Mouse (Mus musculus) heart, postnatal 4 days (tissue): Measurements from ENCODE around the gene Tac4. TPM values are rescaled to one million over a fixed set of nuclear protein-coding genes. Genes with fewer than 3 reads are reported as not detected.
A peak's percentile ranks its signal among the peaks of the same experiment; 100 is the strongest.

ENCODE experiments used
- DNase-seq: peaks from one replicate; pipeline ENCODE4 v3.0.0; 2021
- total RNA-seq, 2 experiments: library from RNA; stranded (reverse); gene quantifications; 2 replicates each; pipeline ENCODE4 v1.2.3; 2021

Gene Tac4
- total RNA-seq, 2 experiments from 2014 or later: not detected

DNA sequence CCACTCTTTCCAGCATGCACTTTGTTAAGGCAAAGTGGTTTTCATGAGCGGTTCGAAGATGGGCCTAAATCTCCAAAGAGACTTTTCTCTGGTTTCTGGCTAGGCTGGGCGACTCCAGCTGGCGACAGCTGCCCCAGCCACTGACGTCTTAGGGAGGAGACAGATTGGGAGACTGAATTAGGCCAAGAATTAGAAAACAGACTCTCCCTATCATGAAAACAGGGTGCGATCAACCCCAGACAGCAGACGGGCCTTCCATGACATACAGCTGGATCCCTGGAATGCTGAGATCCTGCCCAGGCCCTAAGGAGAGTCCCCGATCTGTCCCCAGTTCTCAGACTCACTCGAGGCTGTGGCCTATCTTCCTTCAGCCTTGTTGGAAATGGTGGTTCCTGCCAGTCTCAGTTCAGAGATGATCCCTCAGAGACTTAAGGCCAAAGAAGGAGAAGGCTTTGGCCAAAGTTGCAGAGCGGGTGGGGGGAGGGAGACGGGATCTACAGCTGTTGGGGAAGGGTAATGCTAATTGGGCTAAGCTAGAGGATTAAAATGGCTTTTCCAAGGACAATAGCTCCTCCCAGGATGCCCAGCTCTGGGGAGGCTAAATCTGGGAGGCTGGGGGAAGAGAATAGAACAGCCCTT lies 2.6 kb downstream of the Tac4 start:
- peak; percentile 75 for DNase-seq

DNA sequence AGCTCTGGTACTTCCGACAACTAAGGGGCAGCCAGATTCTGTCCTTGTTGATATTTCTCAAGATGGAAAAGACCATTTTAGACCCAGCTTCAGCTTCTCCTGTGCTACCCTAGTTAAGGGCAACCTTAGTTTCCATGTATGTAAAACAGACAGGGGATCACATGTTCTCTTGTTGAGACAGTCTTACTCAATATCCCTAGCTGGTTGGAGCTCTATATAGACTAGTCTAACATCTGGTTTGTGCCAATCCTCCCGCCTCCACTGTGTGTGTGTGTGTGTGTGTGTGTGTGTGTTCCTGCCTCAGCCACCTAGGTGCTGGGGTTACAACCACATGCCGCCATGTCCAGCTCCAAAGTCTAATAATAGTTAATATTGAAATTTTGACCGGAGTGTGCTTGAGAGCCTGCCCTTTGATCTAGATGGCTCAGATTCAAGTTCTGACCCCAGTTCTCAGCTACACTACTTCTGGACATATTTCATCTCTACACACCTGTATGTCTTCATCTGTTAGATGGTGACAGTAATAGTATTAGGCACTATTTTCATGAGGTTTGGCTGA lies 3.2 kb downstream of the Tac4 start:
- no peak for DNase-seq

DNA sequence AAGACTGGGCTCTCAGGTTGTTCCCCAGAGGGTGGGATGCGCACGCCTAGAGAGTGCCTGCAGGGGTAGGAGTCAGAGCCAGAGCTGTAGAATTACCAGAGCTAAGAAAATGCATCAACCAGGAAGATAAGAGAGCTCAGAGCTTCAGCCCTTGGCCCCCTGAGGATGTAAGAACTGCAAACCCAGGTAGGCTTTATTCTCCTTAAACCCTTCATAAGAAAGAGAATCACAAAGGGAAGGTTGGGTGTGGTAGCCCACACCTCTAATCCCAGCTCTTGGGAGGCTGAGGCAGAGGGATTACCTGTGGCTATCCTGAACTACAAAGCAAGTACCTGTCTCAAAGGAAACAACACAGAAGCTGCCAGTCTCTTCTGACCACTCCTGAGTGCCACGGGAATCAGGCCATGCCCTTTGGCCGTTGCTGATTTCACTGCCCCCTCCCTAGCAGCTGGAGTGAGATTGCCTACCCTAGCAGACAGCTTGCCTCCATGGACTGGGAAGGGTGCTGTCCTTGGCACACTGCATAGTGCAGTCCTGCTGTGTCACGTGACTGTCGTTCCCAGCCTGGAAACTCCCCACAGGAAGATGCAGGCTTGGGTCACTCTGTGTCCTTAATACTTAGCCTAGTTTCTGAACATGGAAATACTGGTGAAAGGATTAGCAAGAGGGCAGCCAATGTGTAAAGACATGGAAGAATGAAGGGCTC lies 5.4 kb downstream of the Tac4 start:
- DNase-seq: peak; percentile 47

DNA sequence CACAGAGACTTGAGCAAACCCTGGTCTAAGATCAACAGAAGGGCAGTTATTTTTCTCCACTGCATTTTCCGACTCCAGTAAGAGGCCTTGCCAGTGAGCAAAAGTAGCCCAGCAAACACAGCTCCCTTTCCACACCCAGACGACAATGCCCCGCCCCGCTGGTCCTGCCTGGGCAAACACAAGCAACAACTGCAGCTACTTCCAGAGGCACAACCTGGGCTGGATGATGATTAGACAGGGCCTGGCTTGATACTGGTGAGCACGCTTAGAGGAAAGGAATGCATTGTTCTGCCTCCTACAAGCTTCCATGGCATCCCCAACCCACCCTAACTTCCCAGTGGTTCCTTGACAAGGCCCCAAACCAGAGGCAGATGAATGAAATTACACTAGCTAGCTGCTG lies 12.3 kb downstream of the Tac4 start:
- DNase-seq: no peak

DNA sequence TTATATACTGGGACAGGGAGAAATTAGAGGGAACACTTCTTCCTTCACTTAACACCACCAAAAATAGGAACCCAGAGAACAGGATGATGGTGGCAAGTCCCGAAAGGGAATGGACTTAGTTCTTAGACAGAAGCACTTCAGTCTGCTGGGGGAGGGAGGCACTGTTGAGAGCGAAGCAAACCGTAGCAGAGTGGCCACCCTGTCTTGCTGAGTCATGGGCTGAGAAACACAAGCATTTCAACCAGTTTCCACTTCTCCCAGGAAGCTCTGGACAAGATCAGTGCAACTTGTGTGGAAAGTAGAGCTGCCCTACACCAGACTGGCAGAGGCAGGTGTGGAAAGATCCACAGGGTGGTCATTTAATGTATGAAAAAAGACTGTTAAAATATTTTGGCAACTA lies 13.3 kb downstream of the Tac4 start:
- DNase-seq: no peak

DNA sequence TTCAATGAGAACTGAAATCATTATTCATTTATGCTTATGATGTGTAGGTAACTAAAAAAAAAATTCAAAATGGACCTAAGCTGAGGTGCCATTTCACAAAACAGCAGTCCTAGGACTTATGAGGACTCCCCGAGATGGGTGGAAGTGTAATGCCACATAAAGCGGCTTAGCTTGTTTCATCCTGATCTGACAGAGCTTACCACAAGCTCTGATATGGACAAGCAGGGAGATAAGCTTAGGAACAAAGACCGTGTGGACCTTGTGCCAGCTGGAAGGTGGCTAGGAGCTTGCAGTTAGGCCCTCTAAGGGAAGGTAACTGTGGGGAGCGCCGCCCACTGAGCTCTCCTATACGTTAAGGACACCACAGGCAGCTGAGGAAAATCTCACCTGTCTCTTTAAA lies 14.7 kb downstream of the Tac4 start:
- no peak for DNase-seq

DNA sequence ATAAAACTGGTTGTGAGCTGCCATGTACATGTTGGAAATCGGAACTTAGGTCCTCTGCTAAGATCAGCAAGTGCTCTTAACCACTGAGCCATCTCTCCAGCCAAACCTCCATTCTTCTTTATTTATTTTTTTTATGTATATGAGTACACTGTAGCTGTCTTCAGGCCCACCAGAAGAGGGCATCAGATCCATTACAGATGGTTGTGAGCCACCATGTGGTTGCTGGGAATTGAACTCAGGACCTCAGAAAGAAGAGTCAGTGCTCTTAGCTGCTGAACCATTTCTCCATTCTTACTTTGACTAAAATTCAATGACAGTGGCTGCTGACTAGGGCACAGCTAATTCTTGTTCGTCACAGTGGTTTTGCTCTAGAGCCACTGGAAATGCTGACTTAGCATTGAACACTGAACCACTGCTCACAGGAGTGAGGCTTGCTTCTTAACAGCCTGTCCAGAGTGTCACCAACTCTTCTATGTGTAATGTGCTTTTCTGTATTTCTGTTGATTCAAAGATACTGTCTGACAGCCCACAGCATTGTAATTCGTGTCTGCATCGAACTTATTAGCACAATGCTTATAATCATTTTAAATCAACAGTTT lies 17.8 kb downstream of the Tac4 start:
- DNase-seq: no peak

DNA sequence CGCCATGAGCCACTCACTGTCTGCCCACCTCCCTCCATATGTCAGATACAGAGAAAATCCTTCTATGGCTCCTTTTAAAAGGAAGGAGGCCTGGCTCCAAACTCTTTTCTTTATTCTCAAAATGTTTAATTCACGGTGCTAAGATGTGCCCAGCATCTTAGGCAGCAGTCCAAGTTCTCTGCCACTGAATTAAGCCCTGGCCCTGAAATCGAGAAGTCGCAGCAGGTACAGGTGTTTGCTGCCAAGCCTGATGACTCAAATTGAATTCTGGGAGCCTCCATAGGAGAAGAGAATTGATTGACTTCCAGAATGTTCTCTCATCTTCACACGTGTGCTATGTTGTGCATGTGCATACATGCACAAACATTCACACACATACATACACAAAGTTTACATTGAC lies 21.0 kb downstream of the Tac4 start:
- DNase-seq: no peak

DNA sequence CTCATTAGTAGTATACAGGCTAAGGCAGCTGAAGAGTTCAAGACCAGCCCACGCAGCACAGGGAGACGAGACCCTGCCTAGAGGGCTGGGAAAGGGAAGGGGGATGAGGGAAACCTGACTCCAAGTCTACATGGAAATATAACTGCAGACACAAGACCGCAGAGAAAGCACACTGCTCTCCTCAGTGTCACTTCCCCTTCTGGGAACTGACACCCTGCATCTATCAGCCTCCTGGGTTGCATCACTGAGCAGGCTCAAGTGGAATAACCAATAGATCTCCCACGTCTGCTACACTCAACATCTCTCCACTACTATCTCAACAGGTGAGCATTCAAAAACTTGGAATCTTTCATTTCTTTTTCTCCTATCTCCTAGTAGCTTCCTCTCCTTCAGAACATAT lies 30.7 kb downstream of the Tac4 start:
- no peak for DNase-seq

DNA sequence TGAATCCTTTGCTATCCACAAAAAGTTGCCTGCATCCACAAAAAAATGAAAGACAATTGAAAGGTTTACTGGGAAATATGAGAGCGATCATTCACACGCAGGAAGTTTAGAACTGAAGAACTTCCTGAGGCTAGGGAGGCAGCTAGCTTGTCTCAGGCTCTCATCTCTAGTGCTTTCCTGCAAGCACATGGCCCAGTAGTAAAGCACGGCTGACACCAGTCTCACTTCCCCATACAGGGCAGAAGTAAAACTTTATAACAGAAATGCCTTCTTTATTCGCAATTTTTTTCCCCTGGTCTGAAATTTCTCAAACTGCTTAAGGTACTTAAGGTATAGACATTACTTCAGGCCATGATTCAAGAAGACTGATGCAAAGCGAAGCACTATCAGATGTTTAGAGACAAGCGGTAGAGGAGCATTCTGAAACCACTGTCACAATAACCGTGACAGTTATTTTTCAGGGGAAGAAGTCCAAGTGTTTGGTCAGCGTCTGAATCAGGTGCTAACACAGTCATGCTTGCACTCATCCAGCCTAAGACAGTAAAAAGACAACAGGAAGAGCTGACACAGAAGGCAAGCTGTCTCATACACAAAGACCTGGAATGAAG lies 31.8 kb downstream of the Tac4 start:
- no peak for DNase-seq

DNA sequence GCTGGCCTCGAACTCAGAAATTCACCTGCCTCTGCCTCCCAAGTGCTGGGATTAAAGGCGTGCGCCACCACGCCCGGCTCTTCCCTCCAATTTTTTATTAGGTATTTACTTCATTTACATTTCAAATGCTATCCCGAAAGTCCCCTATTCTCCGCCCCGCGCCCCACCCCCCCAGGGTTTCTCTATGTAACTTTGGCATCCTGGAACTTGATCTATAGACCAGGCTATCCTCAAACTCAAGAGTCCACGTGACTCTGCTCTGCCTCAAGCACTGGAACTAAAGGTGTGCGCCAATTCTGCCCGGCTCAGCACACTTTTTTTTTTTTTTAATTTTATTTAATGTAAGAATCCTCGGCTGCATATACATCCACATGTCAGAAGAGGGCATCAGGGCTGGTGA lies 34.4 kb downstream of the Tac4 start:
- DNase-seq: no peak

DNA sequence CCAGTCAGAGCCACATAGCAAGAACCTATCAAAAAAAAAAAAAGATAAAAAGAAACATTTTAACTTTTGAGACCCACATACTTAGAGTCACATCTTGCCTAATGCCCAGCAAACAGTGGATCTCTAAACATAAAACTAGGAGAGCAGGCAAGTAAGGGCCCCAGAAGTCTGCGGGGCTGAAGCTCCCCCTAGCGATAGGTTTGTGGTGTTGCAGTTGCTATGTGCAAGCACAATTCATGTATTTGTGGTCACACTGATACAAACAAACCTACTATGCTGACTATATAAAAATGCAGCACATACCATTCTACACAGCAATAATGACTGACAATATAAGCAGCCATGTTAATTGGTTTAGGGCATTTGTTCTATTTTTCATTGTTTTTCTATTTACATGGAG lies 36.8 kb downstream of the Tac4 start:
- DNase-seq: no peak

DNA sequence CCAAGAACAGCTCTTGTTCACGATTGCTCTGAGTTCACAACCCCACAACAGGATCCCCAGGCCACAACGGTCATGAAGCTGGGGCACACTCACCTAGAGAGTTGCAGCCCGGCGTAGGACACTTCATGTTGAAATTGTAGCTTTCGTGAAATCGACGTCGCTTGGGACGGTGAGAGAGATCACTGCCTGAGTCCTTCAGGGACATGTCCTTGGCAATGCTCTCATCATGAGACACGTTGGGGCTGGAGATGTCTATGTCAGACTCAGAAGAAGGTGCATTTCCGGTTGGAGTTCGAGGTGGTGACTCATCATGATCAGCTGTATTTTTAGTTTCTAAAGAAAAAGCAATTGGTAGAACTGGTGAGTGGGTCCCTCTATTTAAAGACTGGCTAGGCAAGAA lies 38.6 kb downstream of the Tac4 start:
- no peak for DNase-seq

DNA sequence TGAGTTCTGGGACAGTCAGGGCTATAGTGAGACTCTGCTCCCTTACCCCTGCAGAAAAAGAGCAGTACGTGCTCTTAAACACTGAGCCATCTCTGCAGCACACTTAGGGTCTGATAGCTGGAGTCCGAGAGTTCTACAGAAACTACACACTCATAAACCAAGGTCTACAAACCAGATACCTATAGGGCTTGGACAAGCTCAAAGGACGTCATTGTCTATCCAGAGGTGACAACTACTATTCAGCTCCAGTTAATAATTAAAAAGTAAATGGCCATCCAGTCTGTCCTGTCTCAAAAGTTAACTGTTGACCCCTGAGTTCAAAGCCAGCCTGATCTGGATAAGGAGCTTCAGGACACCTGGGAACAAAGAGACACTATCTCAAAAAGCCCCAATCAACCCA lies 40.4 kb downstream of the Tac4 start:
- DNase-seq: no peak

DNA sequence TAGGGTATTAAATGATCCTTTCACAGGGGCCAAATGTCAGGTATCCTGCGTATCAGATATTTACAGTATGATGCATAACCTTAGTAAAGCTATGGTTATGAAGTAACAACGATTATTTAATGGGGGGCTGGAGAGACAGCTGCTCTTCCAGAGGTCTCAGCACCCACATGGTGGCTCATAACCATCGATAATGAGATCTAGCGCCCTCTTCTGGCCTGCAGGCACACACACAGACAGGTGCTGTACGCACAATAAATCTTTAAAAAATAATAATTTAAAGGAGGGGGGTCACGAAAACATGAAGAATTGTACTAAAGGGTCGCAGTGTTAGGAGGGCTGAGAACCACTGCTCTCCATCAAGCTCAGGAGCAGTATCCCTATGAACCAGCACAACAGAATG lies 44.3 kb downstream of the Tac4 start:
- DNase-seq: no peak

DNA sequence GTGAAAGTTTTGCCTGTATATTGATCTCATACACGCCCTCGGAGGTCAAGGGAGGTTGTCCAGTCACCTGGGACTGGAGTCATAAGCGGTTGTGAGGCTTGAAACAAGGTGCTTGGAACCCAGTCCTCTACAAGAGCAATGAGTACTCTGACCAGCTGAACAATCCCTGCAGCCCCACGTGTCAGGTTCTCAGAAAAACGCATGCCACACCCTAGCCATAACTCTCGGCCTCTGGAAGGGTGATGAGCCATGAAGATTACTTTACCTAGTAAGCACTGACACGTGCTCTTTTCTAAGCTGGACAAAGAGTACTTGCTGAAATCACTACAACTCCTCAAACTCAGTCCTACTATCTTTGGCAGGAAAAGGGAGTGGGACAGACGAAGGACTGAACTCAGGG lies 46.2 kb downstream of the Tac4 start:
- no peak for DNase-seq

DNA sequence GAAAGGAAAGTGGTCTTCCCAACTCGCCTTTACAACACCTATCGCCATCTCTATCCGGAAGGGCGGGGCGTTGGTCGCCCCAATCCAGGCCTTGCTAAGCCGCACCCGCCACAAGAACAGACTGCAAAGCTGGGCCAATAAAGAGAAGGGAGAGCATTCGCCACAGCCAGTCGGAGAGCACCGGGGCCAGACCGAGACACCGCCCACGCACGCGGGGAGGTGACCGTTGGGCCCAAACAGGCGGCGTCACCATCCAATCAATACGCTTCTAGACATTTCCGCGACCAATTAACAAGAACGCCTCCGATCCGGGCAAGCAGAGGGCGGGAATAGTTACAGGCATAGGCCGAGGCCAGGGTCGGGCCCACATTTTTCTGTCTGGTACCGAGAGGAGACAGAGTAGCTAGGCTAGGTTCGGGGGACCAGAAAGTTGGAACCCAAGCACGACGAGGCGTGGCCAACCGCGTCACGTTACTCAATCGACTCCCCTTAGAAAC lies 48.2 kb downstream of the Tac4 start:
- DNase-seq: peak; percentile 97

DNA sequence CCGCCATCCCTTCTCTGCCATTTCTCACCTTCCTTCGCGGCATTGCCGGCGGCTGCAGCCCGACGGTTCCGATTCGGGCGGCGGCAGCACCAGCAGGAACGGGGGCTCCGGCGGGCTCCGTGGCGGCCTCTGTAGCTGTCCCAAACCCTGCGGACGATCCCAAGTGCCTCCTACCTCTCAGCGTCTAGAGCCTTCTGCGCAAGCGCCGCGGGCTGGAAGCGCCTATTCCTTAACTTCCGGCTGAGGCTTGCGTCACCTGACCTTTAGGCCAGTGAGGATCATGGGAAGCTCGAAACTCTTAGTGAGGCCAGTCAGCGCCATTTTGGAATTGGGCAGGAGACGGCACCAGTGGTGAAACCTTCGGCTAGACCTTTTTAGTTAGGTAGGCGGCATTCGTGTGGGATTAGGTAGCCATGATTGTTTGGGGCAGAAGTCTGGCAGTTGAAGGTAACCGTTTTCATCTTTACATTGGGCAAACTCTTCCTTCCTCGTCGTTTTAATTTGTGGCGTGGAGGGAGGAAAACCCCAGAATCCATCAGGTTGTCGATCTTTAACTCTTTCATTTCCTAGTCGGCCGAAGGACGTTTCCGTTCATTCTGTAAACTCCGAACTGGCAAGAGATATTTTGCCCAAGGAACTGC lies 48.8 kb downstream of the Tac4 start, which contains the start of gene Kat7:
Gene Kat7 (minus strand): TSS at position 240 of the 641 bp plus-strand sequence.
- peak; percentile 97 for DNase-seq

DNA sequence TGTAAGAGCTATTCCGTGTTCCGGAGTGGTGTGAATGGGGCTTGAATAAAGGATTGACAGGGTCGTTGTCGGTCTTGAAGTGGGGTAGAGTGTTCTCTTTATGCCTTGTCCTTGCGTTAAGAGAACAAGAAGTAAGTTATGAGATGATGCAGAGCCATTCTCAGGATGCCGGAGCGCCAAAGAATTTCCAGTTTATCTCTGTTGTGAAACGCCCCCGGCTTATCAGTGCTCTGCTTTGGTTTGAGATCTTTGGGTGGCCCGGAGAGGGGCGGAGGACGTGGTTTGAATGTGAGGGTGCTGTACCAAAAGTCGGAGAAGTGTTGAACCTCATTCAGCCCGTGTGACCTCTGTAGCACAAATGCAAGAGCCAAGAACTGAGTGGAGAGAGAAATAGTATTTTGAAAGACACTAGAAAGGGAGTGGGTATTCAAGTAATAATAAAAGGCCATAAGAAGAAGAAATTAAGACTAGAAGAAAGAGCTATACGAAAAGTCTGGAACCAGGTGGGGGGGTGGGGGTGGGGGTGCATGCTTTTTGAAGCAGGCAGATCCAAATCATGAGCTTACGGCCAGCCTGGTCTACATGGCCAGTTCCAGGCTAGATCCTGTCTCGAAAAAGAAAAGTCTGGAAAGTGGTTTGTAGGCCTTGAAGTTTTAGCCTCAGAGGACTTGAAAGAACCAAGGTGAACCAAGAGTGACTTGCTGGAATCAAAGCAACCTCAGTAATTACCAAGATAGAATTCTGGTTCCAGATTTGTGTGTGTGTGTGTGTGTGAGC lies 49.5 kb downstream of the Tac4 start:
- DNase-seq: peak; percentile 33

DNA sequence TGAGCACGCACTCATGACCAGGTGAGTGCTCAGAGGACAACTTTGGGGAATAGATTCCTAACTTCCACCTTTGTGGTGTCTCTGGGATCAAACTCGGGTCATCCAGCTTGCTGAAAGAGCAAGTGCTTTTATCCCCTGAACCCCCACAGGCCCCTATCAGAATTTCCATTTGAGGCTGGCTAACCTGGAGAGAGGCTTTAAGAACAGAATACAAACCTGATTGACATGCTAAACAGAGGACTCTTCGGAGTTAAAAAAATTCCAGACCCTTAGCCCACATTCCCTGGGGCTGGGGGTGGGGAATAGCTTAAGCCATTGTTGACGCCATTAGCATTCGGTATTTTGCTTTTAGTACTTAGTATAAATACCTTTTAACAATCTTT lies 50.1 kb downstream of the Tac4 start:
- DNase-seq: no peak

DNA sequence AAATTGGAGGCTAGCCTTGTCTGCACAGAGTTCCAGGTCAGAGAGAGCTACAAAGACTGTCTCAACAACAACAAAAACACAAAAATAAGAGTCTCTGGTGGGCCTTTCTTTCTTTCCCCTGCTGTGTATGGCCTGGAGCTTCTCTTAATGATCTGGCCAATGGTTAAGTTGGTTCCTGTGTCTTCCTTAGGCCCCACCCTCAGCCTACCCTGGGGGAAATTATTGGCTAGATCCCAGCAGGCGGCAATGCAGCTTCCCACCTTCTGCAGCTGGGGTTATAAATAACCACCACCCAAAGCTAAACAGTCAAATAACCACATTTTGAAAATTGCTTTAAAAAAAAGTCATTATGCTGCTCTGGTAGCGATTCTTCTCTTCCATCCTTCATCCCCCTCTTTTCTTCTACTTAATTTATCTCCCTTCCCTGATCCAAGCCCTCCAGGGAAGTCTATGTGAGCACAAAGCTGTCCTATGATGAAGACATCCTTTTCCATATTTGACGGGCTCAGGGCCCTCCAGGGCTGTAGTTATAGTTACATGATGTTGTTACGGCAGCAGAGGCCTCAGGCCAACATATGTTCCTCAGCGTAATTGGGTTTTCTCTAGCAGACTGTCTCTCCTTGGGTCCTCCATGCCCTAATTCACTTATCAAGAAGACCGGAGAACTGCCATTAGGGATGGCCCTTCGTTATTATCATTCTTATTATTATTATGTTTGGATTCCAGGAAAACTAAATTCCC lies 54.1 kb downstream of the Tac4 start:
- no peak for DNase-seq
